Mouse (Mus musculus): ENCODE measurements around the gene Ctss.

DNA sequence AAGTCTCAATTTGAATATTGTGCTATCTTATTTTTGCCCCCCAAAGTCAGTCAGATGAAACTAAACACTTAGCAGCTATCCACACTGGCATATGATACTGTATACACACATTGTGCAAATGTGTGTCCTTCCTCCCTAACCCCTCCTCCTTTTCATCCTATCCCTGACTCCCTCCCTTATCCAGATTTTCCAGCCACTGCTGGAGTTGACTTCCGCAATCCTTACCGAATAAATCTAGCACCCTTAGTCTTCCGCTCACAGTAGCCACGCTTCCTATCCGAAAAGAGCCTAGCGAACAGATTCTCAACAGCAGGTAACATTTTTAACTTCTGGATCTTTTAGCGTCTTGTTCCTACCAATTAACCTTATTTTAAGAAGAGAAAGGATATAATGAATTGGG, 27.6 kb upstream of the Ctss start, which contains the start of gene Ctsk:
- no peak for TF ChIP-seq CTCF (conservative IDR thresholded peaks at IDR 0.05; ENCODE audit: low read length)
- TF ChIP-seq NANOG (IDR thresholded peaks at IDR 0.05; ENCODE audit: borderline replicate concordance, low read length), result no peak
- TF ChIP-seq POU5F1 (IDR thresholded peaks at IDR 0.05; ENCODE audit: borderline replicate concordance, low read length), result no peak

Data from E14TG2a.4 (cell line).